Mouse (Mus musculus) left cerebral cortex, postnatal 14 days (tissue): Measurements from ENCODE around the gene Crk. TPM values are rescaled to one million over a fixed set of nuclear protein-coding genes. Genes with fewer than 3 reads are reported as not detected.

Experiments
- DNase-seq, 2 experiments: peaks; one replicate each; pipeline ENCODE4 v3.0.0; 2021 to 2022; ENCODE audit warnings: low spot score in 2 of 2, mixed read lengths in 1 of 2
- intact Hi-C: fragments of 180-260 bp; cut with DNase I; formaldehyde crosslinking; loops from one replicate; pipeline ENCODE4 v1.15.1; 2025
- total RNA-seq, 2 experiments: library from RNA; stranded (reverse); gene quantifications; 2 replicates each; pipeline ENCODE4 v1.2.3; 2021

Crk gene
- total RNA-seq, 2 experiments from 2014 or later, result 119 to 132 TPM

DNA sequence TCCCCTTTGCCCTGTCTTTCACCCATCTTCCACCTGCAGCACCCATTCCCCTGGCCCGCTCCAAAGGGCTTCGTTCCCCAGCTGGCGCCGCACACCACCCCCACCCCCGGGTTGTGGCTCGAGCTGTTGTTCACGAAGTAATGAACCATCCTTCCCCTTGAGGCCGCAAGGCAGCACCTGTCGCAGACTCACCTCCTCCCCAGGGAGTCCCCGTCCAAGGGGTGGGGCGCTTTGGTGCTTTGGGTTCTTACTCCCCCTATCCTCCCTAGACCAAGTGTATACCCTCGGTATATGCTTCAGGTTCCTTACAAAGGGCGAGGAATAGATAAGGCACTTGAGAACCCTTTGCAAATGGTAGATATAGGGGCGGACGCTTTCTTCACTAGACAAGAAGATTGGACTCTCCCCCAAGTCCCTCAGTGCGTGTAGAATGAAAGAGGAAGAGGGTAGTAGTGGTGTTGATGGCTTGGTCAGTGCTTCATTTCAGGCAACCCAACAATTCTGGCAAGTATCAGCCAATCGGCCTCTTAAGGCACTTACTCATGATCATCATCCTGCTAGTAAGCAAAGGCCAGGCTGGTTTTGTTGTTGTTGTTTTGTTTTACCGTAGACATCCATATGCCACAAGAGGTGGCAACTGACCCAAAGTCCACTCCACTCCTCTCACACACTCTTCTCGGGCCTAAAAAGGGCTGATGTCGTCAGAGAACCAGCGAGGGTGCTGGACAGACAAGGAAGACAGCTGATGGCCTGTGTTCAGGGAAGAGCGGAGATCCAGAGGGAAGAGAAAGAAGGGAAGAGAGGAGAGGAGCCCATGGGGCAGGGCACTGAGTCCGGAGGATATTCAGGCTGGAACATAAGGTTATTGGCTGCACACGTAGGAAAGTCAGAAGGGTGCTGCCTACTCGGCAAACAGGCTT lies 24.3 kb upstream of the Crk start:
- no peak for DNase-seq
- intact Hi-C loops, result no loop called here

DNA sequence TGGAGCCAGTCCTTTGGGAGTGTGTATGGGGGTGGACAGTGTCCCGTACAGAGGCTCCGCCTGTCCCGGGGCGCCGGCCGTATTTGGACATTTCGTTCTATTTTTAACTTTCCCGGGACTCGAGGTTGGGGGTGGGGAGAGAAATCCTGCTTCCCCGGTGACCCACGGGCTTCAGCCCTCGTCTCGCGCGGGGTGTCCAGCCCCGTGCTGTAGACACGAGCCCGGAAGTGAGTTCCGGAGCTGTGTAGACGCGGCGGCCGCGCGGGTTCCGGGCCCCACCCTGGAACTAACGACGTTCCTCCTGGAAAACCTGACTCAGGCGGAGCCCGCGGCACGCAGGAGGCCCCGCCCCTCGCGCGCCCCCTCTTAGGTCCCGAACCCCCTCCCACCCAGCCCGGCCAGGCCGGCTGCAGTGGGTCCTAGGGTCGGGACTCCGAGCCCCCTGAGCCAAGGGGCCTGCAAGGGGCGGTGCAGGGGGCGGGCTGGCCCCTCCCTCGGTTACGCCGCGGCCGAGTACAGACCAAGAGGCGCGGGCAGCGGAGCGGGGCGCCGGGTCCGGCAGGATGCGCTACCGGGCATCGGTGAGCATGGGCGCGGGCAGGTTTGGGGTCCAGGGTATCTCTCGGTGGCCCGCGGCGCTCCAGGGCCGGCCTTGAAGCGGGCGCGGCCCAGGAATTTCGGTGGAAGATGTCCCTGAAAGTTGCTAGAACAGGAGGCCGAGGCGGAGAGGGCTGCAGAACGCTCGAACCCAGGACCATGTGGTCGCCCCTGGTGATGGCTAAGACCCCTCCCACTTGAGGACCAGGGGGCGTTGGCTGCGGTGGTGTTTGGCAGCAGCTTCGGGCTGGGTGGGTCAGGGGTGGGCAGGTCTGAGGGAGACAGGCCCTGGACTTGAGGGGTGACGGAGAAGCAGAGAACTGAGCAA lies 23.2 kb upstream of the Crk start:
- intact Hi-C loops, result no loop called here
- peak; percentile 57 to 58 for DNase-seq

DNA sequence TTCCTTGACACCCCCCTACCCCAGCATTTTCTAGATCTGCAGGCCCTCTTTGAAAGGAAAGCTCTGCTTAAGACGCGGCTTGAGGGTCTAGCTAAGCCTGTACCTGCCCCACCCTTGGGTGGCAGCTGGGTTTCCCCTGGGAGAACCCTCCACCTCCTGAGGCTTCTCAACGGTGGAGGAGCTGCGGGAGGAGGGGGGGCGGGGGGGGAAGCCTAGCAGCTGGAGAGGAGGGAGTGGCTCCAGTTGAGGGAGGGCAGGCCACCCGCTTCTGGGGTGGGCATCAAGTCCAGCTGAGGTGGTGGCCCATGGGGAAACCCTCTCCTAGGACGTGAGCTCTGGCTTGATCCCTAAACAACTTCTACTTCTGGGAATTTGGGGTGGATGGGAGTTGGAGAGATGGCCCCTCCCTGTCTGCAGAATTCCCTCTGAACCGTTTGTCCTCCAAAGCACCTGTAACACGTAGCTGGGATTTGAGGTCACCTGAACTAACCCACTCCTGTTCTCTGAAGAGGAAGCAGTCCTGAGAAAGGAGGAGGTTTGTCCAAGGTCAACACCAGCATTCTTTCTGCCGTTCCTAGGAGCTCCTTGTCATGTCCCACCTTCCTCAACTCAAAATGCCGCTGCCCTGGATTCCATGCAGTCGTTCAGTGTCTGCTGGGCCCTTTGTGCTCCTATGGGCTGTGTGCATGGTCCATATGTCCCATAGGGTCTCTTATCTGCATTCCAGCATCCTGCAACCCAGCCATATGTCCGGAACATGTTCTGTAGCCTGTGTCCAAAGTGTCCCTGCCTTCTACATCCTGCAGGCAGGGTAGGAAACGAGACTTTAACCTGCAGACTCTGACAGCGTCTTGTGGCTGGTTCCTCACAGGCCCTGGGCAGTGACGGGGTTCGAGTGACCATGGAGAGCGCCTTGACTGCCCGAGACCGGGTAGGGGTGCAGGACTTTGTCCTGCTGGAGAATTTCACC lies 22.2 kb upstream of the Crk start:
- DNase-seq, result no peak
- intact Hi-C loops, result no loop called here

DNA sequence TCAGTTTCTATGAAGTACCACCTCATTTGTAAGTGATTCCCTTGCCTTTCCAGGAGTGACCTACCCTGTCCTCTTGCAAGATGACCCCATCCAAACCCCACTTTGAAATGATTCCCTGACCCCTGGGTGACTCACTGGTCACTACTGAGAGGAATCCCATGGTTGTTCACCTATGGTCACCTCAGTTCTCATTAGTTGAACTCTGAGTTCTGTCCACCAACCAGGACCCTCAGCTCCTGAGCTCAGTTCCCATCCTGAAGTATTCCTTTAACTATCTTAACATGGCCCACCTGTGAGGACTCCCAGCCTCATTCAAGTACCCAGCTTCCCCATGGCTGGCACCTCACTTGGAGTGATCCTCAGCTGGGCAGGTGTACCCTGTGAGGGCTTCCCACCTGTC lies 21.2 kb upstream of the Crk start:
- DNase-seq, result no peak

DNA sequence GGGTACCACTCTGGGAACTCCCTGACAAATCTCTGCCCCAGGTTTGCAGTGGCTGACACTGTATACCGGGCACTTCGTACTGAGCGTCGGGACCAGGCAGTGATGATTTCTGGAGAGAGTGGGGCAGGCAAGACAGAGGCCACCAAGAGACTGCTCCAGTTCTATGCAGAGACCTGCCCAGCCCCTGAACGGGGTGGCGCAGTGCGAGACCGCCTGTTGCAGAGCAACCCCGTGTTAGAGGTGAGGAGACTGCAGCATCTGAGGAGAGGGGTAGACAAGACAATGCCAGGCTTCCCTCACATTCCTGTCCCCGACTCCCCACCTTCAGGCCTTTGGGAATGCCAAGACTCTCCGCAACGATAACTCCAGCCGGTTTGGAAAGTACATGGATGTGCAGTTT lies 20.7 kb upstream of the Crk start:
- intact Hi-C loops, result no loop called here
- DNase-seq, result no peak

More for the DNA sequence above, 21.2 kb upstream of the Crk start:
- intact Hi-C loops, result no loop called here

DNA sequence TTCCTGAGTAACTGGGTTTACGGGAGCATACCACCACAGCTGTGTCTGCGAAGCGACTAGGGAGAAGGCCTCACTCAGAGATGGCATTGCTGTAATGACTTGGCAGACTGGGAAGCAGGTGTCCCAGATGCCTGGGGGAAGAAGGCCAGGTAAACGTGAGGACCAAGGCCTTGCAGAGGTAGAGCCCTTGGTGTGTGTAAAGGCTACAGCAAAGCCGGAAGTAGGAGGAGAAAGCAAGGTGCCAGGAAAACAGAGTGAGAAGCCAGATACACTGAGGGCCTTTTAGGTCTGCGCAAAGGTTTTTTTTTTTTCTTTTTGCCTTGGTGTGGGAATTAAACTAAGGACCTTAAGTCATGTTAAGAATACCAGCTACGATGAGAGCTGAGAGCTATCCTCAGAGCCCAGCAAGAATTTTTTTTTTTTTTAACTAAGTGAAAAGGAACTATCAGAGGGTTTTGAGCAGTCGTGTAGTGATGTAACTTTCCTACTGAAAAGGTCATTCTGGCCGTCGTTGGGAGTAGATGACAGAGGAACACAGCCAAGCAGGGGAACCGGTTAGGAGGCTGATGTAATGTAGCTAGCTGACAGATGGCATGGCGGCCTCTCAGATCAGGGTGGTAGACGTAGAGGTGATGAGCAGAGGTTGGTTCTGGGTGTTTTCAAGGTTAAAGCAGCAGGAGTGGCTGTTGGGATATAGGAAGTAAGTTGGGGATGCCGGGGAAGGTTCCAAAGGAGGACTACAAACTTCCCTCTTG lies 19.9 kb upstream of the Crk start:
- no peak for DNase-seq
- intact Hi-C loops, result no loop called here

DNA sequence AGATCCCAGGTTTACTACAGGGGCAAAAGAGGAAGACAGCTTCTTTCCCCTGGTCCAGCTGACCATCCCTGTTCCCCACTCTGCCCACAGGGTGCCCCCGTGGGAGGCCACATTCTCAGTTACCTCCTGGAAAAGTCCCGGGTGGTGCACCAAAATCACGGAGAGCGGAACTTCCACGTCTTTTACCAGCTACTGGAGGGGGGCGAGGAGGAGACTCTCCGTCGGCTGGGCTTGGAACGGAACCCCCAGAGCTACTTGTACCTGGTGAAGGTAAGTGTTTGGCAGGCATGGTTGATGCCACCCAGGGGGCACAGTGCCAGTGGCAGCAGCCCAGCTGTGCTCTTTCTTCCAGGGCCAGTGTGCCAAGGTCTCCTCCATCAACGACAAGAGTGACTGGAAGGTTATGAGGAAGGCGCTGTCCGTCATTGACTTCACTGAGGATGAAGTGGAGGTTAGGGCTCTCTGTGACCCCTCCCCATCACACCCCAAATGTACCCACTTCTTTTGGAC lies 18.9 kb upstream of the Crk start:
- intact Hi-C loops, result no loop called here
- DNase-seq, result no peak

DNA sequence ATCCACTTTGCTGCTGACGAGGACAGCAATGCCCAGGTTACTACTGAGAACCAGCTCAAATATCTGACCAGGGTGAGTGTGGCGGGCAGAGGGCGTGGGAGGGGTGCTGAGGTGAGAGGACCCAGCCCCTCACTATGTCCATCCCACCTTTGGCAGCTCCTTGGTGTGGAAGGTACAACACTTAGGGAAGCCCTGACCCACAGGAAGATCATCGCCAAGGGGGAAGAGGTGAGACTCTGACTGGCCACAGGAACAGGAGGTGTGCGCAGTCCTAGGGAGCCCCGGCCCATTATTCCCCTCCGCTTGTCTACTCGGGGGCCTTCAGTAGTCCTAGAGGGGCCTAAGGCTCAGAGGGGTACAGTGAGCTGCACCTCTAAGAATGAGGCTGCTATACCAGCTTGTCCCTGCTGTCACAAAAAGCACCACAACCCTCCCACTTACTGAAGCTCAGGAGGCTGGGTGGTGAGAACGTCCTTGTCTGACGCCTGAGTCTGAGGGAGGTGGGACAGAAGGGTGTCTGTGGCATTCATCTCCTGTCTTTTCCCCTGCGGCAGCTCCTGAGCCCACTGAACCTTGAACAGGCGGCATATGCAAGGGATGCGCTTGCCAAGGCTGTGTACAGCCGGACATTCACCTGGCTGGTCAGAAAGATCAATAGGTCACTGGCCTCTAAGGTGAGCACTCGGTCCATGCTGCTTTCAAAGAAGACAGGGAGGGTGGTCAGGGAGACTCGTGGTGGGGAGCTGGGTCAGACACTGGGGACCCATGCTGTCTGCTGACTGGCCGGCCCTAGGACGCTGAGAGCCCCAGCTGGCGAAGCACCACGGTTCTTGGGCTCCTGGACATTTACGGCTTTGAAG lies 17.9 kb upstream of the Crk start:
- intact Hi-C loops, result no loop called here
- peak in 1 of 2 experiments; percentile 31 for DNase-seq

DNA sequence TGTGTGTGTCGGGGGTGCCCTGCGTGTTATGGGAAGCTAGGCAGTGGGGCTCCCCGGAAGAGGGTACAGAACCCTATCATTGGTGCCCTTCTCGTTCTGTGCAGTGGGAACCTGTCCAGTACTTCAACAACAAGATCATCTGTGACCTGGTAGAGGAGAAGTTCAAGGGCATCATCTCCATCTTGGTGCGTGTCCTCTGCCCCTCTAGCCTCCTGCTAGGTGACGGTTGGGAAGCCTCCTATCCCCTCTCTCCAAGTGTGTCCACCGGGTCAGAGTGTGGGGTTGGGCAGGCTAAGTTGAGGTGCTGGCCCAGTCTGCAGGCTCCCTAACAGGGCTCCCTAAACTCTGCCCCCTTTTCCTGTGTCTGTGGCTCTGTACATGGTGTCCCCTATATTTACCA lies 16.9 kb upstream of the Crk start:
- intact Hi-C loops, result no loop called here
- DNase-seq, result no peak

DNA sequence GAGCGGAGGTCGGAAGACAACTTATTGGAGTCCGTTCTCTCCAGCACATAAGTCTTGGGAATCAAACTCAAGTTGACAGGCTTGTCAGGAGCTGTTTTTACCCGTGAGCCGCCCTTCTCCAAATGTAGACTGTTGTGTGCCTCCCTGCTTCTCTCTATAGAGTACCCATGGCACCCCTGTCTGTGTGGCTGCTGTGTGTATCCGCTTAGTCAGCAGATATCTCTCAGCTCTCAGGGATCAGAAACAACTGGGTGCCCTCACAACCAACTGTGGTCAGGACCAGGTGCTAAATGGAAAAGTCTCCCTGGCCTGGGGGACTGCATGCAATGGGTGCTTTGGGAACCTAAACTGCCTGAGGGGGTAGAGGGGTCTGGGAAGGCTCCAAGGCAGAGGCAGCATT lies 12.8 kb upstream of the Crk start:
- intact Hi-C loops, result no loop called here
- DNase-seq, result no peak

DNA sequence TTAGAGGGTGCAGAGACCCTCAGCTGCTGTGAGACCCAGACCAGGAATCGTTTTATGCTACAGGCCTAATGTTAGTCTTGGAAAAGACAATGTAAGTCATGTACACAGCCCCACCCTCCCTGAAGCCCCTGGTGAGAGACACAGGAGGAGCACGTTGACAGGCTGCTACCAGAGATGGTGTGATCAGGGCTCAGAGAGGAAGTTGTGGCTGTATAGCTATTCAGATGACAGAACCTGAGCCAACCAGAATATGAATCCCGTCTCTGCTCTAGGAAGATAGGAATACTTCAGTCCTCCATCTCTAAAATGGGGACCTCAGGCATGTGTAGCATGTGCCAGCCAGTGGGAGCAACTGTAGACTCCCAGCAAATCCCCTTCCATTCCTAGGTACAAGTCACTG lies 10.4 kb upstream of the Crk start:
- intact Hi-C loops, result no loop called here
- no peak for DNase-seq

DNA sequence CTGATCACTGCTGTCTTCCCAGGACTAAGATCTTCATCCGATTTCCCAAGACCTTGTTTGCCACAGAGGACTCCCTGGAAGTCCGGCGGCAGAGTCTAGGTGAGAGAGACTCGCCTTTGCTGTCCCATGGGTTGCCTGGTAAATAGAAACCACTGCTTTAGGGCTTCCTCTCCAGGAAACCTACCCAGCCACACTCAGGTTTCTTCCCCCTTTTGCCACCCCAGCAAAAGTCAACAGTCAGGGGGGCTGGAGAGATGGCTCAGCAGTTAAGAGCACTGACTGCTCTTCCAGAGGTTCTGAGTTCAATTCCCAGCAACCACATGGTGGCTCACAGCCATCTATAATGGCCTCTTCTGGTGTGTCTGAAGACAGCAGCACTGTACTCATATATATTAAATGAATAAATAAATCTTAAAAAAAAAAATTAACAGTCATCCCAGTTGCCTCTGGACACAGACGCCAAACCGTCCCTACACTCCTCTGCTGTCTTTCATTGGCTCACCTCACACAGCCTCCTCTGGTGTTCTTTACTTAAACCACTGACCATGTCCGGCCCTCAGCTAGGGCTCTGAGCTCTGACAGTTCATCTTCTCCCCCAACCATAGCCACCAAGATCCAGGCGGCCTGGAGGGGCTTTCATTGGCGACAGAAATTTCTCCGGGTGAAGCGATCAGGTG lies 9.7 kb upstream of the Crk start:
- DNase-seq, result no peak
- intact Hi-C loops, result no loop called here

DNA sequence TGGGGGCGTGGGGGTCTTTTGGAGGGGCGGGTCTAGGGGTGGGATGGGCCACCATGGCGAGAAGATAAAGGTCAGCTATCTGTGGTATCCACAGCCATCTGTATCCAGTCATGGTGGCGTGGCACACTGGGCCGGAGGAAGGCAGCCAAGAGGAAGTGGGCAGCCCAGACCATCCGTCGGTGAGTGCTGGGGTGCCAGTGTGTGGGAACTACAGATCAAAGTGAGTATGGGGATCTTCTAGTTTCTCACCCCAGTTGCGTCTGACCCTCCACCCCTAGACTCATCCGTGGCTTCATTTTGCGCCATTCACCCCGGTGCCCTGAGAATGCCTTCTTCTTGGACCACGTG lies 9.2 kb upstream of the Crk start:
- no peak for DNase-seq
- intact Hi-C loops, result no loop called here

DNA sequence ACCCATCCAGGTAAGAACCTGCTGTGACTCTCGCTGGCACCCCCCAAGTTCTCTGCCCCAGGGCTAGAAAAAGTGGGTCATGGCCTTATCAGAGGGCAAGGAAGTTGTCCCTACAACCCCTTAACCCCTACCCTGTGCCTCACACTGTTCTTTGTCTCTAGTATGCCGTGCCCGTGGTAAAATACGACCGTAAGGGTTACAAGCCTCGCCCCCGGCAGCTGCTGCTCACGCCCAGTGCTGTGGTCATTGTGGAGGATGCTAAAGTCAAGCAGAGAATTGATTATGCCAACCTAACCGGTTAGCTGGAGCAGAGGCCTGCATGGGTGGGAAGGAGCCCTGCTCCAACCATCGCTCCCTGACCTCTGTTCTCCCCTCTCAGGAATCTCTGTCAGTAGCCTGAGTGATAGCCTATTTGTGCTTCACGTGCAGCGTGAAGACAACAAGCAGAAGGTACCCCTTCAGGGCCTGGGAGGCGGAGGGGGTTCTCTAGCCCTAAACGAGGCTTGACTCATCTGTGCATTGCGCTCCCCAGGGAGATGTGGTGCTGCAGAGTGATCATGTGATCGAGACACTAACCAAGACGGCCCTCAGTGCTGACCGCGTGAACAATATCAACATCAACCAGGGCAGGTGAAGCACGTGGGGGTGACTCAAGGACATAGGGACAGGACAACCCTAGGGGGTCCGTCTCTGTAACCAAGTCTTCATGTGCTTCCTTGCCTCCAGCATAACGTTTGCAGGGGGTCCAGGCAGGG lies 7.5 kb upstream of the Crk start:
- intact Hi-C loops, result no loop called here
- no peak for DNase-seq

DNA sequence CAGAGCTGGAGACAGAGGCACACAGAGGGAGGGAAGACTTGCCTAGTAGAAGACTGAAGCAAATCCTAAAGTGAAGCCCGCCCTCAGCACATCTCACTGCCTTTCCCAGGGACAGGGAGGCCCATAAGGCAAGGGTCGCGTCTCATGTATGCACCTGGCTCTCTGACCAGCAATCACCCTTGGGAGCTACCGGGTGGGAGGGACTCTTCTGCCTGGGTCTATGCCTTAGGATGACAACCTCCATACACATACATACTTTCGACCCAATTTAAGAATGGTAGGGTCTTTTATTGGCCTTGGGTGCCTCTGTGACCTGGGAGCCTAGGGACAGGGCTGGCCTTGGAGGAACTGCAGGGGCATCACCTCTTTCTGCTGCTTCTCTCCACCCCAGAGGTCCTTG lies 5.6 kb upstream of the Crk start:
- DNase-seq, result no peak
- intact Hi-C loops, result no loop called here

DNA sequence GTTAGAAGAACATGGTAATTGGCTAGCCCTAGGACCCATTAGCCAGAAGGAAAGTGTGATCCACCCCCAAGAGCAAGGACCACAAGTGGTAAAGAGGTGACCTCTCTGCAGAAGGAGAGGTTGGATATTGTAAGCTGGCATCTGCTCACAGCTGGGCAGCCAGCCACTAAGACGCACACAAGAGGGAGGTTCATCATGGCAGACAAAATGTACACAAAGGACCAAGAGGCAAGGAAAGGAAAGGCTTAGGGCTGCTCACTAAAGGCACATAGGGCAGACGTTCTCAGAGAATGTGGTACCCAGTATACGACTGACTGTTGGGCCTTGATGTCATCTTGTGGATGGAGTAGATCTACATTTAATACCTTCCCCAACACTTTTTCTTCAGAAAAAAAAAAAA lies 4.2 kb upstream of the Crk start:
- intact Hi-C loops, result no loop called here
- DNase-seq, result no peak
